Mouse (Mus musculus) G1E-ER4 (cell line): Measurements from ENCODE around the gene Gm10392. TPM values are rescaled to one million over a fixed set of nuclear protein-coding genes. Genes with fewer than 3 reads are reported as not detected.

Experiments
- GATA1 ChIP-seq: IDR thresholded peaks from one replicate; pipeline ENCODE4 v1.8.0; 2012; ENCODE audit warnings: low read length, inconsistent platforms
- polyA plus RNA-seq: library from polyadenylated mRNA; stranded (reverse); fragments of >175 nt; gene quantifications from 2 replicates; pipeline ENCODE4 v1.2.3, GENCODE M21; 2012

The Gm10392 gene
- polyA plus RNA-seq: not detected in 2 replicates

GRCm38 (mm10) chr11:77519043-77519442 is at the start of gene Gm10392:
Gm10392 (minus strand) TSS chr11:77519198.
- no peak for TF ChIP-seq GATA1

GRCm38 (mm10) chr11:77545261-77545660 is 26.3 kb upstream of the Gm10392 start:
- no peak for TF ChIP-seq GATA1

GRCm38 (mm10) chr11:77532202-77532846 is 13.3 kb upstream of the Gm10392 start:
- no peak for TF ChIP-seq GATA1

- TF ChIP-seq GATA1: no peak
Measured at GRCm38 (mm10) chr11:77530862-77531261, 11.9 kb upstream of the Gm10392 start.

- TF ChIP-seq GATA1: no peak
Measured at GRCm38 (mm10) chr11:77529644-77530043, 10.6 kb upstream of the Gm10392 start.

GRCm38 (mm10) chr11:77525804-77526486 is 6.9 kb upstream of the Gm10392 start:
- no peak for TF ChIP-seq GATA1

- TF ChIP-seq GATA1: no peak
Measured at GRCm38 (mm10) chr11:77520601-77521529, 1.9 kb upstream of the Gm10392 start.

- TF ChIP-seq GATA1: no peak
Measured at GRCm38 (mm10) chr11:77518051-77518798, 773 bp downstream of the Gm10392 start.

- TF ChIP-seq GATA1: no peak
Measured at GRCm38 (mm10) chr11:77516553-77517425, 2.2 kb downstream of the Gm10392 start.

- TF ChIP-seq GATA1: no peak
Measured at GRCm38 (mm10) chr11:77515637-77516552, 3.1 kb downstream of the Gm10392 start, which contains the start of gene Trp53i13. Trp53i13 (minus strand) TSS chr11:77515980.

GRCm38 (mm10) chr11:77514832-77515636 is 4.0 kb downstream of the Gm10392 start, which contains the start of gene Abhd15:
Abhd15 (plus strand) TSS chr11:77515121.
- no peak for TF ChIP-seq GATA1

GRCm38 (mm10) chr11:77514281-77514831 is 4.6 kb downstream of the Gm10392 start:
- no peak for TF ChIP-seq GATA1

- TF ChIP-seq GATA1: no peak
Measured at GRCm38 (mm10) chr11:77513811-77514170, 5.2 kb downstream of the Gm10392 start.
